Mouse (Mus musculus) liver, postnatal 0 days (tissue): ENCODE measurements around the gene Pcdh17. TPM values are rescaled to one million over a fixed set of nuclear protein-coding genes. Genes with fewer than 3 reads are reported as not detected.

Experiments used
- ATAC-seq: fragments of 200-750 bp; cut with Nextera tagmentation; 2 replicates; pipeline ENCODE4 v1.8.0; 2017; ENCODE audit warnings: mild to moderate bottlenecking, moderate library complexity
- DNase-seq: peaks from one replicate; pipeline ENCODE4 v3.0.0-alpha.2; 2016
- H3K27ac ChIP-seq: fragments of 300-500 bp; sonication (generic); 2 replicates; pipeline ENCODE4 v1.5.1; 2014; ENCODE audit warnings: antibody characterized with exemption, moderate library complexity, mild to moderate bottlenecking, low read depth
- H3K27me3 ChIP-seq: fragments of 300-500 bp; sonication (generic); 2 replicates; pipeline ENCODE4 v1.6.1; 2014; ENCODE audit warnings: low read length, control low read depth, mixed read lengths; ENCODE audit not compliant: insufficient read depth
- H3K36me3 ChIP-seq: fragments of 300-500 bp; sonication (generic); replicated peaks from 2 replicates; pipeline ENCODE4 v1.6.1; 2014; ENCODE audit warnings: mild to moderate bottlenecking, control low read depth, low read length, moderate library complexity, mixed read lengths; ENCODE audit not compliant: insufficient read depth
- H3K4me1 ChIP-seq: fragments of 300-500 bp; sonication (generic); 2 replicates; pipeline ENCODE4 v1.6.1; 2014; ENCODE audit warnings: antibody characterized with exemption, mild to moderate bottlenecking, control low read depth; ENCODE audit not compliant: insufficient read depth
- H3K4me2 ChIP-seq: fragments of 300-500 bp; sonication (generic); 2 replicates; pipeline ENCODE4 v1.6.1; 2014; ENCODE audit warnings: low read depth, mild to moderate bottlenecking, low read length, moderate library complexity, mixed read lengths
- H3K4me3 ChIP-seq: fragments of 300-500 bp; sonication (generic); 2 replicates; pipeline ENCODE4 v1.5.1; 2014; ENCODE audit warnings: low read depth, low read length
- H3K9ac ChIP-seq: fragments of 300-500 bp; sonication (generic); replicated peaks from 2 replicates; pipeline ENCODE4 v1.6.1; 2014; ENCODE audit warnings: mild to moderate bottlenecking, moderate library complexity
- H3K9me3 ChIP-seq: fragments of 300-500 bp; sonication (generic); 2 replicates; pipeline ENCODE4 v1.6.1; 2016; ENCODE audit warnings: mild to moderate bottlenecking, control low read depth, low read length, mixed read lengths
- CTCF ChIP-seq: sonication (generic); IDR thresholded peaks from 2 replicates; pipeline ENCODE4 v1.5.1; 2016; ENCODE audit warnings: antibody characterized with exemption, low read depth
- EP300 ChIP-seq: IDR thresholded peaks from 2 replicates; pipeline ENCODE4 v1.6.1; 2016; ENCODE audit warnings: antibody characterized with exemption, low read depth, mild to moderate bottlenecking
- WGBS: fragments of 180-500 bp; shearing (Covaris S2); extraction: QIAGEN DNeasy Blood & Tissue Kit; methylation state at CpG from one replicate; pipeline ENCODE4 v1.1.7; 2014; ENCODE audit not compliant: insufficient replicate concordance; 5-methylcytosine and 5-hydroxymethylcytosine counted together
- polyA plus RNA-seq: library from polyadenylated mRNA; unstranded; fragments of >200 nt; fragmentation: Nextera tagmentation; extraction: Ambion mirVana; gene quantifications from 2 replicates; pipeline ENCODE4 v1.2.1, GENCODE M21; 2015

Gene Pcdh17
- polyA plus RNA-seq, 1 experiment from 2014 or later: 1.2 TPM

GRCm38 (mm10) chr14:84535264-84535663 lies 91.9 kb downstream of the Pcdh17 start:
- H3K9ac ChIP-seq: no peak overlapping the region
- no peak overlapping the region for H3K4me2 ChIP-seq
- TF ChIP-seq CTCF (no peak), EP300 (no peak)
- ATAC-seq (no peak), DNase-seq (no peak)
- H3K4me1 ChIP-seq: no peaks in the 10 kb centered on the region
- no peaks in the 10 kb centered on the region for H3K27me3 ChIP-seq
- H3K4me3 ChIP-seq: no peak overlapping the region
- H3K36me3 ChIP-seq: no peaks in the 10 kb centered on the region
- H3K9me3 ChIP-seq: no peaks in the 10 kb centered on the region
- no peak overlapping the region for H3K27ac ChIP-seq

DNA sequence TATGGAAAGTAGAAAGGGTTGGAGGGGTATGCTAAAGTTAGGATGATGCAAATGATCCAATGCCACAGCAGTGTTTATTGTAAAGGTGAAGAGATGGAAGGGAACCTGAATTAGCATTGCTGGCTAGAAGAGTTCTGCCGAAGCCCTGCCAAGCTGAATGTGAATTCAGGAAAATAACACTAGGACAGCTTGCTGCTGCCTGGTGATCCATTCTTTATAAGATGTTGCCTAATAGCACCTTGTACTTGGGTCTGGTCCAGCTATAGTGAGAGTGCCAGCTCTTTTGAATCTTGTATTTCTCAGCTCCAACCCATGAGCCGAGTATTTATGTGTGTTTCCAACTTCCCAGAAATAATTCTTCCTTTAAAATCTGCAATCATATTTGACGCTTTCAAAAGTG lies 98.5 kb downstream of the Pcdh17 start:
- no peak overlapping the region for H3K4me2 ChIP-seq
- no peak overlapping the region for H3K9ac ChIP-seq
- no peak overlapping the region for H3K4me3 ChIP-seq
- ATAC-seq (no peak), DNase-seq (no peak)
- H3K36me3 ChIP-seq: no peaks in the 10 kb centered on the region
- no peaks in the 10 kb centered on the region for H3K9me3 ChIP-seq
- no peak for TF ChIP-seq CTCF
- no peak for TF ChIP-seq EP300
- no peaks in the 10 kb centered on the region for H3K27me3 ChIP-seq
- no peaks in the 10 kb centered on the region for H3K4me1 ChIP-seq
- H3K27ac ChIP-seq: no peak overlapping the region
- WGBS: 81% methylated on average over 3 of the region's 3 CpGs

DNA sequence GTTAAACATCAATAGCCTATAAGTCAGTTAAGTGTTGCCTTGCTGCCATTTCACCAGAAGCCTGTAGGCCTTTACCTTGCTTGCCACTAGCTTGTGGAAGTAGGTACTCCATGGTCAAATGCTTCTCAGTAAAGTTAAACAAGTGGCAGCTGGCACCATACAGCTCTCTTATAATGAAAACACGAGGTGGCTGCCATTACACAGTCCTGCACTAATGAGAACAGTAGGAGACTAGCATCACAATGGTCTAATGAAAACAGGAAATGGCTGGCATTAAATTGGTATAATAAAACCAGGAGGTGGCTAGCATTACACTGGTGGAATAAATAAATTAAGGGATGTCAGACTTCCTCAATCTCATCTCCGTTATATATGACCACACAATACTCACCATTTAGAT lies 102.6 kb downstream of the Pcdh17 start:
- Histone ChIP-seq H3K4me3 (no peak overlapping the region), H3K4me2 (no peak overlapping the region), H3K27me3 (no peaks in the 10 kb centered on the region), H3K9me3 (no peaks in the 10 kb centered on the region), H3K27ac (no peak overlapping the region), H3K36me3 (no peaks in the 10 kb centered on the region), H3K9ac (no peak overlapping the region), H3K4me1 (no peaks in the 10 kb centered on the region)
- ATAC-seq: no peak
- DNase-seq: no peak
- TF ChIP-seq EP300: no peak
- no peak for TF ChIP-seq CTCF
- 52% methylated on average over 2 of the region's 2 CpGs for WGBS

DNA sequence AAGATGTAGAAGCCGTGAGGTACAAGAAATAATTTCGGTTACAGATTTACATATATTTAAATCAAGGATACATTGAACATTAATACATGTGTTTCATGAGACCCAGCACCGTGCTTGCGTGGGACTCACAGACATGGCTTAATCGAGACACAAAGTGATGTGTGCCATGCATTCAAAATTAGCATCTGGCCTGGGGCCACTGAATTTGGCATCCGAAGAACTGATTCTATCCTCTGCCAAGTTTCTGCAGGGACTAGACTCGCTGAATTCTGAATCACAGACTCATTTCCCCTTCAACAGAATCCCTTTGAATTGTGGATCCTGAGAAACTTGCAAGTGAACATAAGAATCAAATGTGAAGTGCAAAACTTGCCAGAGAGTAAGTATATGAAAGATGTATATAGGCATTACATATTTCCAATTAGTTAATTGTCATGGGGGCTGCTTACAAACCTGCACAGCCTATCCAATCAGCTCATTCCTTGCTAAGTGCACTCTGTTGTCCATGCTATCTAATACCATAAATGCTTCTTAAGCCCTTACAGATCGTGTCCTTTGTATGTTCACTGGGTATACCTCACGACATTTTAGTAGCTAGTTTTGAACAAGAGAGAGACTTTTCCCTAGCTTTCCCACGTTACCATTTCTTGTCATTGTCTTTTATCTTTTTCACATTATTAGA lies 104.3 kb downstream of the Pcdh17 start:
- no peak overlapping the region for H3K27ac ChIP-seq
- H3K4me1 ChIP-seq: no peaks in the 10 kb centered on the region
- DNase-seq (no peak), ATAC-seq (no peak)
- TF ChIP-seq CTCF (no peak), EP300 (no peak)
- no peak overlapping the region for H3K4me2 ChIP-seq
- no peaks in the 10 kb centered on the region for H3K9me3 ChIP-seq
- no peaks in the 10 kb centered on the region for H3K36me3 ChIP-seq
- WGBS: 80% methylated on average over 10 of the region's 10 CpGs
- H3K27me3 ChIP-seq: no peaks in the 10 kb centered on the region
- no peak overlapping the region for H3K4me3 ChIP-seq
- no peak overlapping the region for H3K9ac ChIP-seq

GRCm38 (mm10) chr14:84551546-84551945 lies 108.2 kb downstream of the Pcdh17 start:
- Histone ChIP-seq H3K4me1 (no peaks in the 10 kb centered on the region), H3K9ac (no peak overlapping the region), H3K9me3 (no peaks in the 10 kb centered on the region), H3K4me2 (no peak overlapping the region), H3K36me3 (no peaks in the 10 kb centered on the region), H3K27ac (no peak overlapping the region), H3K27me3 (no peaks in the 10 kb centered on the region), H3K4me3 (no peak overlapping the region)
- 75% methylated on average over 5 of the region's 5 CpGs for whole genome bisulfite sequencing
- TF ChIP-seq CTCF: no peak
- no peak for TF ChIP-seq EP300
- DNase-seq: no peak
- ATAC-seq: no peak

GRCm38 (mm10) chr14:84571071-84571470 lies 127.7 kb downstream of the Pcdh17 start:
- DNase-seq: no peak
- H3K4me1 ChIP-seq: no peaks in the 10 kb centered on the region
- no peak overlapping the region for H3K9ac ChIP-seq
- H3K4me3 ChIP-seq: no peak overlapping the region
- no peak for ATAC-seq
- no peak overlapping the region for H3K4me2 ChIP-seq
- no peaks in the 10 kb centered on the region for H3K9me3 ChIP-seq
- H3K27me3 ChIP-seq: no peaks in the 10 kb centered on the region
- TF ChIP-seq EP300: no peak
- TF ChIP-seq CTCF: no peak
- H3K27ac ChIP-seq: no peak overlapping the region
- H3K36me3 ChIP-seq: no peaks in the 10 kb centered on the region
